Mouse (Mus musculus) WW6 (cell line): Measurements from ENCODE around the gene Raf1.

Experiments used
- DNase-seq: peaks from one replicate; pipeline ENCODE4 v3.0.0-alpha.2; 2013; ENCODE audit warnings: low read depth, low spot score

Raf1 gene

GRCm38 (mm10) chr6:115615983-115616382 lies 60.5 kb downstream of the Raf1 start:
- DNase-seq, result no peak

GRCm38 (mm10) chr6:115613793-115614192 lies 62.6 kb downstream of the Raf1 start:
- no peak for DNase-seq

- no peak for DNase-seq
Measured at GRCm38 (mm10) chr6:115610301-115610700, 66.1 kb downstream of the Raf1 start.

GRCm38 (mm10) chr6:115609121-115609520 lies 67.3 kb downstream of the Raf1 start:
- peak; percentile 22 for DNase-seq

- DNase-seq, result no peak
Measured at GRCm38 (mm10) chr6:115607429-115607828, 69.0 kb downstream of the Raf1 start.

- no peak for DNase-seq
Measured at GRCm38 (mm10) chr6:115606461-115606860, 70.0 kb downstream of the Raf1 start.

- peak; percentile 84 for DNase-seq
Measured at GRCm38 (mm10) chr6:115601715-115602523, 74.5 kb downstream of the Raf1 start, which contains the start of gene Mkrn2. Mkrn2 (plus strand) TSS chr6:115601902.

- no peak for DNase-seq
Measured at GRCm38 (mm10) chr6:115601322-115601714, 75.1 kb downstream of the Raf1 start.

- DNase-seq, result no peak
Measured at GRCm38 (mm10) chr6:115595667-115596066, 80.8 kb downstream of the Raf1 start.

GRCm38 (mm10) chr6:115594463-115594862 lies 82.0 kb downstream of the Raf1 start:
- DNase-seq, result no peak

- DNase-seq, result no peak
Measured at GRCm38 (mm10) chr6:115593252-115593651, 83.2 kb downstream of the Raf1 start.

GRCm38 (mm10) chr6:115592458-115592857 lies 84.0 kb downstream of the Raf1 start, which contains the start of gene Mkrn2os:
Mkrn2os (minus strand) TSS chr6:115592576.
- no peak for DNase-seq

- DNase-seq, result no peak
Measured at GRCm38 (mm10) chr6:115591692-115592359, 84.6 kb downstream of the Raf1 start.

- no peak for DNase-seq
Measured at GRCm38 (mm10) chr6:115586321-115586720, 90.1 kb downstream of the Raf1 start.

GRCm38 (mm10) chr6:115584176-115584575 lies 92.3 kb downstream of the Raf1 start:
- DNase-seq, result no peak

- no peak for DNase-seq
Measured at GRCm38 (mm10) chr6:115583430-115584125, 92.9 kb downstream of the Raf1 start.

GRCm38 (mm10) chr6:115582328-115583115 lies 93.9 kb downstream of the Raf1 start:
- DNase-seq, result no peak

- DNase-seq, result no peak
Measured at GRCm38 (mm10) chr6:115580810-115581209, 95.6 kb downstream of the Raf1 start.

- DNase-seq, result no peak
Measured at GRCm38 (mm10) chr6:115577941-115578340, 98.5 kb downstream of the Raf1 start.

- no peak for DNase-seq
Measured at GRCm38 (mm10) chr6:115577407-115577806, 99.0 kb downstream of the Raf1 start.

GRCm38 (mm10) chr6:115574171-115574570 lies 102.3 kb downstream of the Raf1 start:
- no peak for DNase-seq
